Mouse (Mus musculus): ENCODE measurements around the gene Lcmt2. TPM values are rescaled to one million over a fixed set of nuclear protein-coding genes. Genes with fewer than 3 reads are reported as not detected.

The Lcmt2 gene
- 23.3 and 24.2 TPM in 2 replicates for polyA plus RNA-seq (2015; fragmentation: Nextera tagmentation; extraction: Ambion mirVana)

- H3K9ac ChIP-seq: peak within 1 kb of the TSS; percentile 91
- H3K4me3 ChIP-seq: peak within 1 kb of the TSS; percentile 73
- H3K27me3 ChIP-seq: no peaks in the 10 kb centered on the region
- peaks cover 27% of the 10 kb centered on the region for H3K4me1 ChIP-seq
- H3K9me3 ChIP-seq: peaks cover 11% of the 10 kb centered on the region; the same call in 1 of the 2 replicates
- H3K27ac ChIP-seq: peak within 1 kb of the TSS; percentile 98
- ATAC-seq (ENCODE audit: low FRiP score, low read depth): peak; percentile 95
- H3K4me2 ChIP-seq (replicated peaks): peak within 1 kb of the TSS; percentile 94
- under 1% methylated on average over 87 of the region's 87 CpGs for WGBS
- H3K36me3 ChIP-seq: peaks cover 40% of the 10 kb centered on the region
These were observed at the start of gene Lcmt2, which contains the start of gene Adal for GRCm38 (mm10) chr2:121140018-121140882. Lcmt2 (minus strand) TSS chr2:121140653. Adal (plus strand) TSS chr2:121140428.

- Histone ChIP-seq H3K27ac (no peak overlapping the region), H3K4me3 (no peak overlapping the region), H3K27me3 (no peaks in the 10 kb centered on the region), H3K9me3 (no peaks in the 10 kb centered on the region), H3K4me2 (replicated peaks) (no peak overlapping the region), H3K9ac (no peak overlapping the region), H3K4me1 (no peaks in the 10 kb centered on the region), H3K36me3 (peaks cover 86% of the 10 kb centered on the region)
- ATAC-seq (ENCODE audit: low FRiP score, low read depth): no peak
- WGBS: 56% methylated on average over 1 of the region's 1 CpGs
These were observed 48.1 kb upstream of the Lcmt2 start for GRCm38 (mm10) chr2:121188530-121188929.

GRCm38 (mm10) chr2:121184142-121184541 is 43.7 kb upstream of the Lcmt2 start:
- no peak overlapping the region for H3K4me3 ChIP-seq
- H3K27ac ChIP-seq: no peak overlapping the region
- ATAC-seq (ENCODE audit: low FRiP score, low read depth): no peak
- H3K9me3 ChIP-seq: no peaks in the 10 kb centered on the region
- peaks cover 70% of the 10 kb centered on the region for H3K36me3 ChIP-seq
- H3K9ac ChIP-seq: no peak overlapping the region
- H3K27me3 ChIP-seq: no peaks in the 10 kb centered on the region
- no peak overlapping the region for H3K4me2 ChIP-seq (replicated peaks)
- 94% methylated on average over 7 of the region's 7 CpGs for WGBS
- H3K4me1 ChIP-seq: no peaks in the 10 kb centered on the region

- 91% methylated on average over 5 of the region's 5 CpGs for WGBS
- Histone ChIP-seq H3K4me1 (no peaks in the 10 kb centered on the region), H3K27me3 (no peaks in the 10 kb centered on the region), H3K9ac (no peak overlapping the region), H3K9me3 (no peaks in the 10 kb centered on the region), H3K4me3 (no peak overlapping the region), H3K36me3 (peaks cover 70% of the 10 kb centered on the region), H3K27ac (no peak overlapping the region), H3K4me2 (replicated peaks) (no peak overlapping the region)
- ATAC-seq (ENCODE audit: low FRiP score, low read depth): no peak
These were observed 43.0 kb upstream of the Lcmt2 start for GRCm38 (mm10) chr2:121183431-121183830.

- H3K9ac ChIP-seq: no peak overlapping the region
- no peak overlapping the region for H3K27ac ChIP-seq
- WGBS: 91% methylated on average over 3 of the region's 3 CpGs
- H3K4me3 ChIP-seq: no peak overlapping the region
- H3K36me3 ChIP-seq: peaks cover 79% of the 10 kb centered on the region
- H3K27me3 ChIP-seq: no peaks in the 10 kb centered on the region
- H3K4me2 ChIP-seq (replicated peaks): no peak overlapping the region
- H3K4me1 ChIP-seq: no peaks in the 10 kb centered on the region
- no peaks in the 10 kb centered on the region for H3K9me3 ChIP-seq
- no peak for ATAC-seq (ENCODE audit: low FRiP score, low read depth)
These were observed 38.5 kb upstream of the Lcmt2 start for GRCm38 (mm10) chr2:121178828-121179479.

GRCm38 (mm10) chr2:121170980-121171742 is 30.7 kb upstream of the Lcmt2 start, which contains the start of gene Zscan29:
Zscan29 (minus strand) TSS chr2:121171125.
- H3K27me3 ChIP-seq: no peaks in the 10 kb centered on the region
- WGBS: under 1% methylated on average over 66 of the region's 66 CpGs
- H3K36me3 ChIP-seq: peaks cover 41% of the 10 kb centered on the region
- ATAC-seq (ENCODE audit: low FRiP score, low read depth): peak; percentile 94
- H3K9ac ChIP-seq: peak within 1 kb of the TSS; percentile 88
- peaks cover 34% of the 10 kb centered on the region for H3K4me1 ChIP-seq
- H3K27ac ChIP-seq: peak within 1 kb of the TSS; percentile 90
- peak within 1 kb of the TSS; percentile 87 for H3K4me3 ChIP-seq
- peak within 1 kb of the TSS; percentile 92 for H3K4me2 ChIP-seq (replicated peaks)
- H3K9me3 ChIP-seq: no peaks in the 10 kb centered on the region

GRCm38 (mm10) chr2:121170481-121170971 is 30.1 kb upstream of the Lcmt2 start, which contains the start of gene Tubgcp4:
Tubgcp4 (plus strand) TSS chr2:121170654.
- peak; percentile 74 for ATAC-seq (ENCODE audit: low FRiP score, low read depth)
- Histone ChIP-seq H3K27ac (peak within 1 kb of the TSS; percentile 90), H3K4me3 (peak within 1 kb of the TSS; percentile 87), H3K9me3 (no peaks in the 10 kb centered on the region), H3K9ac (peak within 1 kb of the TSS; percentile 88), H3K36me3 (peaks cover 40% of the 10 kb centered on the region), H3K4me2 (replicated peaks) (peak within 1 kb of the TSS; percentile 92), H3K4me1 (peaks cover 34% of the 10 kb centered on the region), H3K27me3 (no peaks in the 10 kb centered on the region)
- 0% methylated on average over 29 of the region's 38 CpGs for WGBS

- ATAC-seq (ENCODE audit: low FRiP score, low read depth): no peak
- peak overlapping the region; percentile 88 for H3K9ac ChIP-seq
- H3K36me3 ChIP-seq: peaks cover 38% of the 10 kb centered on the region
- H3K27me3 ChIP-seq: no peaks in the 10 kb centered on the region
- 5% methylated on average over 9 of the region's 9 CpGs for WGBS
- peak overlapping the region; percentile 87 for H3K4me3 ChIP-seq
- H3K4me1 ChIP-seq: peaks cover 34% of the 10 kb centered on the region
- no peaks in the 10 kb centered on the region for H3K9me3 ChIP-seq
- H3K27ac ChIP-seq: no peak overlapping the region; the same call in 1 of the 2 replicates
- H3K4me2 ChIP-seq (replicated peaks): peak overlapping the region; percentile 92
These were observed 29.4 kb upstream of the Lcmt2 start for GRCm38 (mm10) chr2:121169902-121170301.

GRCm38 (mm10) chr2:121169173-121169572 is 28.7 kb upstream of the Lcmt2 start:
- WGBS: 49% methylated on average over 4 of the region's 4 CpGs
- peaks cover 34% of the 10 kb centered on the region for H3K4me1 ChIP-seq
- no peaks in the 10 kb centered on the region for H3K9me3 ChIP-seq
- H3K36me3 ChIP-seq: peaks cover 37% of the 10 kb centered on the region
- no peaks in the 10 kb centered on the region for H3K27me3 ChIP-seq
- no peak for ATAC-seq (ENCODE audit: low FRiP score, low read depth)
- no peak overlapping the region for H3K27ac ChIP-seq
- peak overlapping the region; percentile 92 for H3K4me2 ChIP-seq (replicated peaks)
- peak overlapping the region; percentile 87 for H3K4me3 ChIP-seq
- H3K9ac ChIP-seq: peak overlapping the region; percentile 88

- H3K4me1 ChIP-seq: no peaks in the 10 kb centered on the region
- H3K36me3 ChIP-seq: peaks cover 53% of the 10 kb centered on the region
- H3K4me2 ChIP-seq (replicated peaks): no peak overlapping the region
- WGBS: 87% methylated on average over 3 of the region's 3 CpGs
- no peaks in the 10 kb centered on the region for H3K27me3 ChIP-seq
- H3K27ac ChIP-seq: no peak overlapping the region
- H3K9ac ChIP-seq: no peak overlapping the region
- no peak overlapping the region for H3K4me3 ChIP-seq
- ATAC-seq (ENCODE audit: low FRiP score, low read depth): no peak
- 0 out of 2 replicates have a peak, but pooled peaks cover 2% of the 10 kb centered on the region for H3K9me3 ChIP-seq
These were observed 12.6 kb upstream of the Lcmt2 start for GRCm38 (mm10) chr2:121153100-121153499.

GRCm38 (mm10) chr2:121149679-121150078 is 9.2 kb upstream of the Lcmt2 start:
- ATAC-seq (ENCODE audit: low FRiP score, low read depth): no peak
- Histone ChIP-seq H3K36me3 (peaks cover 45% of the 10 kb centered on the region), H3K4me3 (no peak overlapping the region), H3K4me1 (no peaks in the 10 kb centered on the region), H3K9me3 (0 out of 2 replicates have a peak, but pooled peaks cover 2% of the 10 kb centered on the region), H3K4me2 (replicated peaks) (no peak overlapping the region), H3K27ac (no peak overlapping the region), H3K27me3 (no peaks in the 10 kb centered on the region), H3K9ac (no peak overlapping the region)
- 87% methylated on average over 5 of the region's 5 CpGs for WGBS
